Mouse (Mus musculus) liver, embryonic 14.5 days (tissue): ENCODE measurements around the gene Mb21d2. TPM values are rescaled to one million over a fixed set of nuclear protein-coding genes. Genes with fewer than 3 reads are reported as not detected.

ENCODE experiments used
- ATAC-seq: fragments of 200-750 bp; cut with Nextera tagmentation; 2 replicates; pipeline ENCODE4 v1.8.0; 2017; ENCODE audit warnings: moderate number of reproducible peaks, mild to moderate bottlenecking, moderate library complexity; ENCODE audit not compliant: insufficient read depth
- DNase-seq, 3 experiments: peaks; one replicate each; pipeline ENCODE4 v3.0.0-alpha.2; 2012 to 2013; ENCODE audit warnings: low read depth in 3 of 3, low spot score in 3 of 3
- H3K27ac ChIP-seq: fragments of 300-500 bp; sonication (generic); 2 replicates; pipeline ENCODE4 v1.5.1; 2014; ENCODE audit warnings: moderate library complexity, mild to moderate bottlenecking, control low read depth, inconsistent platforms
- H3K27me3 ChIP-seq: fragments of 300-500 bp; sonication (generic); 2 replicates; pipeline ENCODE4 v1.6.1; 2014; ENCODE audit warnings: mild to moderate bottlenecking, low read length, moderate library complexity; ENCODE audit not compliant: control insufficient read depth, insufficient read depth
- H3K36me3 ChIP-seq: fragments of 300-500 bp; sonication (generic); replicated peaks from 2 replicates; pipeline ENCODE4 v1.6.1; 2014; ENCODE audit warnings: low read depth; ENCODE audit not compliant: control insufficient read depth, insufficient read depth
- H3K4me1 ChIP-seq, 2 experiments: fragments of 200-500 bp in 1 of 2; fragments of 300-500 bp in 1 of 2; sonication (generic) in 1 of 2; replicated peaks; 2 replicates each; pipeline ENCODE4 v1.6.1; 2012 to 2014; ENCODE audit warnings: antibody characterized with exemption in 1 of 2, inconsistent platforms in 1 of 2, low read length in 1 of 2; ENCODE audit not compliant: control insufficient read depth in 2 of 2, insufficient read depth in 2 of 2
- H3K4me2 ChIP-seq: fragments of 300-500 bp; sonication (generic); 2 replicates; pipeline ENCODE4 v1.6.1; 2014; ENCODE audit warnings: low read depth, mild to moderate bottlenecking, control low read depth, moderate library complexity
- H3K4me3 ChIP-seq, 2 experiments: fragments of 200-500 bp in 1 of 2; fragments of 300-500 bp in 1 of 2; sonication (generic) in 1 of 2; 2 replicates each; pipeline ENCODE4 v1.5.1; 2012 to 2014; ENCODE audit warnings: low read depth in 2 of 2, low read length in 2 of 2, mild to moderate bottlenecking in 2 of 2, control low read depth in 1 of 2, inconsistent platforms in 1 of 2, moderate library complexity in 1 of 2; ENCODE audit not compliant: insufficient read depth in 1 of 2
- H3K9ac ChIP-seq: fragments of 300-500 bp; sonication (generic); replicated peaks from 2 replicates; pipeline ENCODE4 v1.6.1; 2014; ENCODE audit warnings: mild to moderate bottlenecking, control low read depth, moderate library complexity
- H3K9me3 ChIP-seq: fragments of 300-500 bp; sonication (generic); 2 replicates; pipeline ENCODE4 v1.6.1; 2016; ENCODE audit warnings: low read length, mixed read lengths; ENCODE audit not compliant: control insufficient read depth
- CTCF ChIP-seq: IDR thresholded peaks from 2 replicates; pipeline ENCODE4 v1.5.1; 2016; ENCODE audit warnings: antibody characterized with exemption, low read depth, control low read depth
- EP300 ChIP-seq: IDR thresholded peaks from 2 replicates; pipeline ENCODE4 v1.6.1; 2016; ENCODE audit warnings: antibody characterized with exemption, low read depth
- WGBS: fragments of 180-500 bp; shearing (Covaris S2); extraction: QIAGEN DNeasy Blood & Tissue Kit; methylation state at CpG from one replicate; pipeline ENCODE4 v1.1.7; 2014; ENCODE audit not compliant: insufficient replicate concordance; 5-methylcytosine and 5-hydroxymethylcytosine counted together
- polyA plus RNA-seq, 2 experiments: library from polyadenylated mRNA; depleted of rRNA in 1 of 2; stranded (reverse) in 1 of 2; unstranded in 1 of 2; fragments of >200 nt; fragmentation: Nextera tagmentation in 1 of 2; extraction: Ambion mirVana in 1 of 2; gene quantifications; 2 replicates each; pipeline versions ENCODE4 v1.2.1 to v1.2.3; 2012 to 2014

Mb21d2 gene
- polyA plus RNA-seq (2012; rRNA removed): 0.92 and 1.1 TPM in 2 replicates
- 0.94 and 1.1 TPM in 2 replicates for polyA plus RNA-seq (2014; fragmentation: Nextera tagmentation; extraction: Ambion mirVana)

GRCm38 (mm10) chr16:28928815-28929685 lies at the start of gene Mb21d2:
TSS of gene Mb21d2 (minus strand) at chr16:28929673.
- Histone ChIP-seq H3K4me3 (peak within 1 kb of the TSS; percentile 54 to 77), H3K27me3 (peaks cover 33% of the 10 kb centered on the region), H3K9me3 (no peaks in the 10 kb centered on the region), H3K9ac (no peak within 1 kb of the TSS; the same call in 1 of the 2 replicates), H3K4me1 (no peaks in the 10 kb centered on the region), H3K4me2 (peak within 1 kb of the TSS; percentile 46), H3K27ac (no peak within 1 kb of the TSS), H3K36me3 (no peaks in the 10 kb centered on the region)
- no peak for DNase-seq
- ATAC-seq: no peak; the same call in 1 of the 2 replicates
- WGBS: under 1% methylated on average over 70 of the region's 73 CpGs
- TF ChIP-seq EP300: no peak
- TF ChIP-seq CTCF: no peak

- H3K9ac ChIP-seq: no peak overlapping the region
- ATAC-seq: no peak
- no peak overlapping the region for H3K4me3 ChIP-seq
- WGBS: 40% methylated on average over 2 of the region's 2 CpGs
- H3K9me3 ChIP-seq: no peaks in the 10 kb centered on the region
- H3K4me1 ChIP-seq: no peaks in the 10 kb centered on the region
- no peaks in the 10 kb centered on the region for H3K36me3 ChIP-seq
- H3K4me2 ChIP-seq: no peak overlapping the region
- no peak overlapping the region for H3K27ac ChIP-seq
- DNase-seq: no peak
- no peaks in the 10 kb centered on the region for H3K27me3 ChIP-seq
- no peak for TF ChIP-seq EP300
- TF ChIP-seq CTCF: no peak
Measured at GRCm38 (mm10) chr16:28966236-28966635, 36.8 kb upstream of the Mb21d2 start.

GRCm38 (mm10) chr16:28964048-28964447 lies 34.6 kb upstream of the Mb21d2 start:
- Histone ChIP-seq H3K4me3 (no peak overlapping the region), H3K27ac (no peak overlapping the region), H3K27me3 (no peaks in the 10 kb centered on the region), H3K4me1 (no peaks in the 10 kb centered on the region), H3K4me2 (no peak overlapping the region), H3K9ac (no peak overlapping the region), H3K9me3 (no peaks in the 10 kb centered on the region), H3K36me3 (no peaks in the 10 kb centered on the region)
- DNase-seq (no peak), ATAC-seq (no peak)
- TF ChIP-seq CTCF (no peak), EP300 (no peak)
- 52% methylated on average over 4 of the region's 4 CpGs for WGBS

- no peak for TF ChIP-seq CTCF
- TF ChIP-seq EP300: no peak
- H3K4me1 ChIP-seq: no peaks in the 10 kb centered on the region
- ATAC-seq (no peak), DNase-seq (no peak)
- H3K9me3 ChIP-seq: no peaks in the 10 kb centered on the region
- no peak overlapping the region for H3K4me2 ChIP-seq
- no peak overlapping the region for H3K27ac ChIP-seq
- H3K36me3 ChIP-seq: no peaks in the 10 kb centered on the region
- H3K27me3 ChIP-seq: no peaks in the 10 kb centered on the region
- H3K4me3 ChIP-seq: no peak overlapping the region
- no peak overlapping the region for H3K9ac ChIP-seq
Measured at GRCm38 (mm10) chr16:28962987-28963386, 33.5 kb upstream of the Mb21d2 start.

GRCm38 (mm10) chr16:28949810-28950209 lies 20.3 kb upstream of the Mb21d2 start:
- no peak overlapping the region for H3K27ac ChIP-seq
- ATAC-seq: no peak
- no peak overlapping the region for H3K9ac ChIP-seq
- no peak for DNase-seq
- H3K4me3 ChIP-seq: no peak overlapping the region
- H3K4me1 ChIP-seq: no peaks in the 10 kb centered on the region
- H3K27me3 ChIP-seq: no peaks in the 10 kb centered on the region
- 63% methylated on average over 5 of the region's 5 CpGs for WGBS
- no peaks in the 10 kb centered on the region for H3K36me3 ChIP-seq
- H3K9me3 ChIP-seq: no peaks in the 10 kb centered on the region
- no peak overlapping the region for H3K4me2 ChIP-seq
- TF ChIP-seq EP300 (no peak), CTCF (no peak)
